ENCODE assay signal across 21 mouse cellular contexts in the genomic region with DNA sequence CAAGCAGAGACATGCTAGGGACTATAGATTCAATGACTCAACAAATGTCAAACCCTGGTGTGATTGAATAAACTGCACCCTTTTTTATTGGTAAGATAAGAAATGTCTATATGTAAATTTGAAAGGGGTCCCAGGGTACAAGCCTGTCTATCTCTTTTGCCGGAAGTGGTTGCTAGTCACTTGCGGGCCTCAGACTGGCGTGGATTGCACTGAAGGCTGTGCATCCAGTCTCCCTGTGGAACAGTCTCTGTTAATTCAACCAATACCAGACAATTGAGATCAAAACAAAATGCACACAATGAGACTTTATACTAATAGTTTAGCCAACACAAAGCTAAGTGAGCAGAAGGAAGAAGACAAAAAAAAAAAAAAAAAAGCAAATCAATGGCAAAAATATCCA. TPM values are rescaled to one million over a fixed set of nuclear protein-coding genes. Genes with fewer than 3 reads are reported as not detected.
A peak's percentile ranks its signal among the peaks of the same experiment; 100 is the strongest.
DNase-seq lines count a peak whose midpoint lies in the region; ATAC-seq lines count a peak whose summit lies in the region.
"Had no signal": no experiment of that assay in that cellular context is flagged by ENCODE, and none has a peak within 500 bp of the region (broad histone marks: within the 10 kb centered on the region; RNA-seq: fewer than 3 reads in every experiment).

No protein-coding gene starts in this region.

- H3K27me3 ChIP-seq in hindbrain, embryonic 14.5 days (ENCODE audit: control insufficient read depth, insufficient read depth, low read length), result no peaks in the 10 kb centered on the region
- H3K27me3 ChIP-seq in hindbrain, embryonic 12.5 days, result no peaks in the 10 kb centered on the region
- no peaks in the 10 kb centered on the region for H3K27me3 ChIP-seq in midbrain, embryonic 13.5 days
- no peaks in the 10 kb centered on the region for H3K27me3 ChIP-seq in midbrain, embryonic 15.5 days (replicated peaks)
- H3K27me3 ChIP-seq: embryonic facial prominence, embryonic 12.5 days; embryonic facial prominence, embryonic 15.5 days; forebrain, embryonic 12.5 days; heart, embryonic 13.5 days had no signal

- 50% methylated on average over 3 of the region's 3 CpGs for WGBS in hindbrain, embryonic 14.5 days
- WGBS in hindbrain, embryonic 12.5 days, result 71% methylated on average over 3 of the region's 3 CpGs
- 50% methylated on average over 3 of the region's 3 CpGs for WGBS in midbrain, embryonic 13.5 days
- WGBS in midbrain, embryonic 15.5 days, result 46% methylated on average over 3 of the region's 3 CpGs

- no peak overlapping the region for H3K27ac ChIP-seq in hindbrain, embryonic 14.5 days
- no peak overlapping the region; the same call in 1 of the 2 replicates for H3K27ac ChIP-seq in hindbrain, embryonic 12.5 days
- H3K27ac ChIP-seq in midbrain, embryonic 13.5 days, result no peak overlapping the region
- no peak overlapping the region for H3K27ac ChIP-seq in midbrain, embryonic 15.5 days
- H3K27ac ChIP-seq: embryonic facial prominence, embryonic 12.5 days; embryonic facial prominence, embryonic 15.5 days; heart, adult 2 months; heart, embryonic 10.5 days; heart, embryonic 13.5 days had no signal

- no peak overlapping the region for H3K4me3 ChIP-seq in hindbrain, embryonic 14.5 days (replicated peaks; ENCODE audit: low read length)
- H3K4me3 ChIP-seq in hindbrain, embryonic 12.5 days, result no peak overlapping the region
- H3K4me3 ChIP-seq in midbrain, embryonic 13.5 days (replicated peaks), result no peak overlapping the region
- no peak overlapping the region for H3K4me3 ChIP-seq in midbrain, embryonic 15.5 days
- H3K4me3 ChIP-seq: embryonic facial prominence, embryonic 12.5 days; embryonic facial prominence, embryonic 15.5 days; forebrain, embryonic 12.5 days; heart, adult 2 months; heart, embryonic 10.5 days; heart, embryonic 13.5 days had no signal

- peak; percentile 4 for DNase-seq in heart, adult 11 months
- no peak for DNase-seq in heart, postnatal 4 days
- DNase-seq in hindbrain, embryonic 14.5 days (ENCODE audit: low spot score), result no peak
- DNase-seq: adrenal gland, postnatal 14 days; cerebellum, adult 11 months; cerebellum, adult 2 months; cerebellum, adult 9-11 months; cerebellum, postnatal 25 days; gastrocnemius, postnatal 25 days; heart, adult 2 months; heart, postnatal 14 days had no signal

- no peaks in the 10 kb centered on the region for H3K36me3 ChIP-seq in hindbrain, embryonic 14.5 days (replicated peaks; ENCODE audit: control insufficient read depth, insufficient read depth)
- H3K36me3 ChIP-seq in hindbrain, embryonic 12.5 days, result no peaks in the 10 kb centered on the region
- H3K36me3 ChIP-seq in midbrain, embryonic 13.5 days, result no peaks in the 10 kb centered on the region
- no peaks in the 10 kb centered on the region for H3K36me3 ChIP-seq in midbrain, embryonic 15.5 days (replicated peaks)
- H3K36me3 ChIP-seq: embryonic facial prominence, embryonic 12.5 days; embryonic facial prominence, embryonic 15.5 days; forebrain, embryonic 12.5 days; heart, embryonic 10.5 days; heart, embryonic 13.5 days had no signal

- ATAC-seq in hindbrain, embryonic 14.5 days (ENCODE audit: low FRiP score), result 0 out of 2 replicates have a peak, but pooled peaks have one; percentile 29
- ATAC-seq in hindbrain, embryonic 12.5 days (ENCODE audit: low FRiP score), result no peak
- ATAC-seq in midbrain, embryonic 13.5 days, result peak; percentile 57; the same call in 1 of the 2 replicates
- ATAC-seq in midbrain, embryonic 15.5 days (replicated peaks), result no peak
- ATAC-seq: CD4-positive, CD25-positive, alpha-beta regulatory T cell, adult 4 months; intestine, postnatal 0 days had no signal

- H3K4me1 ChIP-seq in hindbrain, embryonic 14.5 days (replicated peaks; ENCODE audit: control insufficient read depth, insufficient read depth, low read length), result peaks cover 16% of the 10 kb centered on the region
- peaks cover 8% of the 10 kb centered on the region for H3K4me1 ChIP-seq in hindbrain, embryonic 12.5 days
- peaks cover 18% of the 10 kb centered on the region for H3K4me1 ChIP-seq in midbrain, embryonic 13.5 days (replicated peaks)
- H3K4me1 ChIP-seq in midbrain, embryonic 15.5 days, result peaks cover 9% of the 10 kb centered on the region
- H3K4me1 ChIP-seq: embryonic facial prominence, embryonic 15.5 days; heart, embryonic 10.5 days; heart, embryonic 13.5 days had no signal

- no peak overlapping the region for H3K9ac ChIP-seq in hindbrain, embryonic 14.5 days
- no peak overlapping the region for H3K9ac ChIP-seq in hindbrain, embryonic 12.5 days
- no peak overlapping the region for H3K9ac ChIP-seq in midbrain, embryonic 13.5 days (replicated peaks)
- H3K9ac ChIP-seq in midbrain, embryonic 15.5 days, result no peak overlapping the region
- H3K9ac ChIP-seq: embryonic facial prominence, embryonic 12.5 days; embryonic facial prominence, embryonic 15.5 days; forebrain, embryonic 12.5 days; heart, embryonic 13.5 days had no signal

- H3K4me2 ChIP-seq in hindbrain, embryonic 14.5 days (replicated peaks), result no peak overlapping the region
- H3K4me2 ChIP-seq in hindbrain, embryonic 12.5 days (replicated peaks), result no peak overlapping the region
- H3K4me2 ChIP-seq in midbrain, embryonic 13.5 days (replicated peaks), result no peak overlapping the region
- no peak overlapping the region; the same call in 1 of the 2 replicates for H3K4me2 ChIP-seq in midbrain, embryonic 15.5 days
- H3K4me2 ChIP-seq: embryonic facial prominence, embryonic 12.5 days; embryonic facial prominence, embryonic 15.5 days; forebrain, embryonic 12.5 days; heart, embryonic 13.5 days had no signal

- H3K9me3 ChIP-seq in hindbrain, embryonic 14.5 days (ENCODE audit: control insufficient read depth, low read length), result no peaks in the 10 kb centered on the region
- H3K9me3 ChIP-seq in hindbrain, embryonic 12.5 days (replicated peaks), result no peaks in the 10 kb centered on the region
- no peaks in the 10 kb centered on the region for H3K9me3 ChIP-seq in midbrain, embryonic 13.5 days
- H3K9me3 ChIP-seq in midbrain, embryonic 15.5 days, result no peaks in the 10 kb centered on the region
- H3K9me3 ChIP-seq: embryonic facial prominence, embryonic 12.5 days; embryonic facial prominence, embryonic 15.5 days; forebrain, embryonic 12.5 days; heart, embryonic 10.5 days; heart, embryonic 13.5 days had no signal

RNA-seq across cellular contexts. Expression of a gene that starts 39.1 kb away (rescaled TPM):
- total RNA-seq in heart, postnatal 4 days (2021), result 10 to 100 TPM; 28.4 to 30.1 TPM
- polyA plus RNA-seq in hindbrain, embryonic 14.5 days (2014; fragmentation: Nextera tagmentation; extraction: Ambion mirVana), result 99.1 TPM in 2 replicates
- 76.2 and 85.3 TPM in 2 replicates for polyA plus RNA-seq in hindbrain, embryonic 12.5 days (2016; fragmentation: Nextera tagmentation; extraction: Ambion mirVana)
- 103 and 106 TPM in 2 replicates for polyA plus RNA-seq in midbrain, embryonic 13.5 days (2015; fragmentation: Nextera tagmentation; extraction: Ambion mirVana)
- polyA plus RNA-seq in midbrain, embryonic 15.5 days (2015; fragmentation: Nextera tagmentation; extraction: Ambion mirVana), result 107 and 114 TPM in 2 replicates

RNA-seq across cellular contexts. Expression of a gene that starts 42.4 kb away (rescaled TPM):
- 1 to 10 TPM; 3.8 to 4.6 TPM for total RNA-seq in heart, postnatal 4 days (2021)
- polyA plus RNA-seq in hindbrain, embryonic 14.5 days (2014; fragmentation: Nextera tagmentation; extraction: Ambion mirVana), result 4.4 and 6.0 TPM in 2 replicates
- polyA plus RNA-seq in hindbrain, embryonic 12.5 days (2016; fragmentation: Nextera tagmentation; extraction: Ambion mirVana), result 12.4 and 13.6 TPM in 2 replicates
- polyA plus RNA-seq in midbrain, embryonic 13.5 days (2015; fragmentation: Nextera tagmentation; extraction: Ambion mirVana), result 7.7 and 9.3 TPM in 2 replicates
- 4.8 and 5.8 TPM in 2 replicates for polyA plus RNA-seq in midbrain, embryonic 15.5 days (2015; fragmentation: Nextera tagmentation; extraction: Ambion mirVana)

Comparison
In these comparisons a context has a peak if more than half of its experiments do, and no peak if none do; other contexts are left out.
1. ATAC-seq: peak in hindbrain, embryonic 14.5 days (single experiment) and midbrain, embryonic 13.5 days (single experiment); none in hindbrain, embryonic 12.5 days (single experiment) and midbrain, embryonic 15.5 days (single experiment).